Mouse (Mus musculus): Measurements from ENCODE around the gene Lcmt2.

DNA sequence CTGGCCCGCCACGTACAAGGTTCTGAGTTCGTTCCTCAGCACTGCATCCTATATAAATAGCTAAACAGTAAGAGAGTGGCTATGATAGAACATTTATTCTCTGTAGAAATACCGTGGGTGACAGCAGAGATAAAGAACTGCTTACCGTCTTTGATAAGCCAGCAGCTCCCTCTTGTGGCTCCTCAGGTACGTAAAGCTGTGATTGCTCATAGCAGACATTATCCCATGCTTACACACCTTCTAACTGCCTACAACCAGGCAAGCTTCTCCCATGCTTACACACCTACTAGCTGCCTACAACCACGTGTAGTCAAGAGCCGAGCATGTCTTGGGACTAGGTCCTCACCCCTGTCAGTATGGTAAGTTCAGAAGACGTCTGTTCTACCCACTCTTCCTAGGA is 38.4 kb downstream of the Lcmt2 start:
- TF ChIP-seq CTCF (IDR thresholded peaks at IDR 0.05; ENCODE audit: low read depth) (peak; percentile 83), EP300 (IDR thresholded peaks at IDR 0.05; ENCODE audit: low read depth) (no peak)
